Mouse (Mus musculus) common myeloid progenitor, adult 5-6 weeks (primary cell): ENCODE results near the gene Nkx2-3. TPM values are rescaled to one million over a fixed set of nuclear protein-coding genes. Genes with fewer than 3 reads are reported as not detected.

Experiments
- ATAC-seq: replicated peaks from 2 replicates; pipeline ENCODE4 v1.8.0; 2016; ENCODE audit warnings: low read depth, mild to moderate bottlenecking, moderate TSS enrichment, inconsistent platforms; ENCODE audit not compliant: poor library complexity, severe bottlenecking
- total RNA-seq: library from RNA; stranded (forward); fragments of 200-1000, 187-1606 nt; gene quantifications from 2 replicates; pipeline ENCODE4 v1.2.3, GENCODE M21; 2017

The Nkx2-3 gene
- 0.64 and 2.5 TPM in 2 replicates for total RNA-seq

- ATAC-seq: peak; percentile 52
Observed at GRCm38 (mm10) chr19:43612051-43612450, at the start of gene Nkx2-3. TSS of gene Nkx2-3 (plus strand) at chr19:43612325.

- ATAC-seq: no peak
Observed at GRCm38 (mm10) chr19:43563166-43563565, 49.0 kb upstream of the Nkx2-3 start.

GRCm38 (mm10) chr19:43568298-43568697, 43.8 kb upstream of the Nkx2-3 start:
- no peak for ATAC-seq

GRCm38 (mm10) chr19:43569133-43569532, 43.0 kb upstream of the Nkx2-3 start:
- ATAC-seq: no peak

- ATAC-seq: peak; percentile 97
Observed at GRCm38 (mm10) chr19:43570831-43571790, 41.0 kb upstream of the Nkx2-3 start.

GRCm38 (mm10) chr19:43579081-43579796, 32.9 kb upstream of the Nkx2-3 start:
- peak; percentile 83 for ATAC-seq

GRCm38 (mm10) chr19:43581185-43581584, 30.9 kb upstream of the Nkx2-3 start:
- no peak for ATAC-seq

- no peak for ATAC-seq
Observed at GRCm38 (mm10) chr19:43583192-43583591, 28.9 kb upstream of the Nkx2-3 start.

- ATAC-seq: no peak
Observed at GRCm38 (mm10) chr19:43583595-43583994, 28.5 kb upstream of the Nkx2-3 start.

GRCm38 (mm10) chr19:43584788-43585187, 27.3 kb upstream of the Nkx2-3 start:
- ATAC-seq: 0 out of 2 replicates have a peak, but pooled peaks have one; percentile 39

GRCm38 (mm10) chr19:43592026-43592425, 20.1 kb upstream of the Nkx2-3 start:
- ATAC-seq: no peak

- no peak for ATAC-seq
Observed at GRCm38 (mm10) chr19:43596981-43597380, 15.1 kb upstream of the Nkx2-3 start.

GRCm38 (mm10) chr19:43598741-43599660, 13.1 kb upstream of the Nkx2-3 start:
- ATAC-seq: no peak; the same call in 1 of the 2 replicates

GRCm38 (mm10) chr19:43599776-43600544, 12.2 kb upstream of the Nkx2-3 start:
- ATAC-seq: peak; percentile 71

GRCm38 (mm10) chr19:43600545-43601331, 11.4 kb upstream of the Nkx2-3 start:
- ATAC-seq: no peak

GRCm38 (mm10) chr19:43601440-43601839, 10.7 kb upstream of the Nkx2-3 start:
- ATAC-seq: no peak

GRCm38 (mm10) chr19:43601996-43602590, 10.0 kb upstream of the Nkx2-3 start:
- ATAC-seq: no peak

- ATAC-seq: no peak
Observed at GRCm38 (mm10) chr19:43603521-43603920, 8.6 kb upstream of the Nkx2-3 start.
